Mouse (Mus musculus): ENCODE results near the gene F7. TPM values are rescaled to one million over a fixed set of nuclear protein-coding genes. Genes with fewer than 3 reads are reported as not detected.
"Not testable (repeated sequence)": the region's sequence is repeated elsewhere in the genome, so short reads cannot be mapped to it uniquely, and the experiment has no call there.

F7 gene
- total RNA-seq, 2 experiments from 2014 or later = 0.32 TPM; not detected in 1

- peak in 1 of 2 experiments; percentile 32 for DNase-seq (ENCODE audit: low spot score in 2 of 2)
These were observed 2.6 kb downstream of the F7 start for GRCm38 (mm10) chr8:13028482-13028881.

GRCm38 (mm10) chr8:13036346-13036812 lies 10.5 kb downstream of the F7 start:
- peak; percentile 32 to 44 for DNase-seq (ENCODE audit: low spot score in 2 of 2)

- DNase-seq (ENCODE audit: low spot score in 2 of 2) = no peak
These were observed 11.2 kb downstream of the F7 start, which contains the start of gene F10 for GRCm38 (mm10) chr8:13037015-13037414. F10 (plus strand) TSS chr8:13037308.

- no peak for DNase-seq (ENCODE audit: low spot score in 2 of 2)
These were observed 11.7 kb downstream of the F7 start for GRCm38 (mm10) chr8:13037569-13037968.

GRCm38 (mm10) chr8:13039054-13039453 lies 13.2 kb downstream of the F7 start:
- no peak for DNase-seq (ENCODE audit: low spot score in 2 of 2)

GRCm38 (mm10) chr8:13041459-13041858 lies 15.6 kb downstream of the F7 start:
- no peak for DNase-seq (ENCODE audit: low spot score in 2 of 2)

- no peak for DNase-seq (ENCODE audit: low spot score in 2 of 2)
These were observed 21.8 kb downstream of the F7 start for GRCm38 (mm10) chr8:13047652-13048051.

- DNase-seq (ENCODE audit: low spot score in 2 of 2) = no peak
These were observed 24.7 kb downstream of the F7 start for GRCm38 (mm10) chr8:13050550-13050949.

GRCm38 (mm10) chr8:13057351-13057750 lies 31.5 kb downstream of the F7 start:
- no peak for DNase-seq (ENCODE audit: low spot score in 2 of 2)

- no peak for DNase-seq (ENCODE audit: low spot score in 2 of 2)
These were observed 34.8 kb downstream of the F7 start, which contains the start of gene Proz for GRCm38 (mm10) chr8:13060441-13061150. Proz (plus strand) TSS chr8:13060914.

GRCm38 (mm10) chr8:13063112-13063511 lies 37.3 kb downstream of the F7 start:
- DNase-seq (ENCODE audit: low spot score in 2 of 2) = no peak

GRCm38 (mm10) chr8:13073255-13073654 lies 47.4 kb downstream of the F7 start:
- no peak for DNase-seq (ENCODE audit: low spot score in 2 of 2)

GRCm38 (mm10) chr8:13075044-13075443 lies 49.2 kb downstream of the F7 start:
- no peak for DNase-seq (ENCODE audit: low spot score in 2 of 2)

- not testable (repeated sequence) for DNase-seq (ENCODE audit: low spot score in 2 of 2)
These were observed 49.7 kb downstream of the F7 start for GRCm38 (mm10) chr8:13075579-13075978.

- no peak for DNase-seq (ENCODE audit: low spot score in 2 of 2)
These were observed 51.7 kb downstream of the F7 start for GRCm38 (mm10) chr8:13077542-13077941.

Other genes starting within 250 kb of the F7 start
- gene Mcf2l, start 152.2 kb upstream of the F7 start, total RNA-seq (2021) = 100 to 1,000 TPM; 269 to 278 TPM
- gene F10, start 11.3 kb downstream of the F7 start, total RNA-seq (2021) = not detected
- gene Proz, start 34.9 kb downstream of the F7 start, total RNA-seq (2021) = not detected
- gene Pcid2, start 79.4 kb downstream of the F7 start, total RNA-seq (2021) = 10 to 100 TPM; 25.0 to 27.0 TPM
- 10 to 100 TPM; 65.5 to 69.5 TPM for gene Cul4a, start 79.6 kb downstream of the F7 start, total RNA-seq (2021)
- 100 to 1,000 TPM; 283 to 309 TPM for gene Lamp1, start 133.1 kb downstream of the F7 start, total RNA-seq (2021)
- 10 to 100 TPM; 10.3 to 10.8 TPM for gene Grtp1, start 174.6 kb downstream of the F7 start, total RNA-seq (2021)
- gene Adprhl1, start 228.1 kb downstream of the F7 start, total RNA-seq (2021) = 1 to 10 TPM; 2.2 to 3.1 TPM

Measured in layer of hippocampus, postnatal 10 days (tissue).